Mouse (Mus musculus): ENCODE data around the gene Syngr1. TPM values are rescaled to one million over a fixed set of nuclear protein-coding genes. Genes with fewer than 3 reads are reported as not detected.

Syngr1 gene
- polyA plus RNA-seq, 1 experiment from 2014 or later = 44.5 TPM

DNA sequence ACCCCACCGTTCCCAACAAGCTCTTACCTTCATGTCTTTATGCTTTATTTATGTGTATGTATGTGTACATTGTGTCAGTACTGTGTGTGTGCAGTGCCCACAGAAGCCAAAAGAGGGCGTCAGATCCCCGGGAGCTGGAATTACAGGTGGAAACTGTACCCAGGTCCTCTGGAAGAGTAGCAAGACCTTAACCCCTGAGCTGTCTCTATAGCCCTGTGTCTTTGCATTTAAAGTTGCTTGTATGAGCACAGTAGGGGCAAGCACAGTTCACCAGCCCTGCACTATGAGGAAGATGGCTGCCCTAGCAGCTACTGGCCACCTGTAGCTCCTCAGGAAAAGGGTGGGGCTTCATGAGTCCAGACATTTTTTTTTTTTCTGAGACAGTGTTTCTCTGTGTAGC lies 16.4 kb downstream of the Syngr1 start:
- Histone ChIP-seq H3K27ac (replicated peaks in 1 of 2; ENCODE audit: control insufficient read depth in 1 of 2, insufficient read depth in 1 of 2, low read depth in 2 of 2, low read length in 2 of 2) (no peak overlapping the region), H3K4me3 (ENCODE audit: control insufficient read depth in 1 of 2, insufficient read depth in 1 of 2, low read depth in 1 of 2, low read length in 2 of 2) (no peak overlapping the region), H3K9me3 (ENCODE audit: control insufficient read depth, low read length) (no peaks in the 10 kb centered on the region), H3K36me3 (ENCODE audit: control insufficient read depth, insufficient read depth, low read length) (no peaks in the 10 kb centered on the region), H3K9ac (ENCODE audit: low read length) (no peak overlapping the region), H3K4me1 (ENCODE audit: control insufficient read depth in 2 of 2, insufficient read depth in 2 of 2, low read length in 2 of 2) (peaks cover 3 to 5% of the 10 kb centered on the region in 2 experiments; a peak in 3 of 4 replicates), H3K4me2 (ENCODE audit: low read length) (no peak overlapping the region), H3K27me3 (ENCODE audit: control insufficient read depth, insufficient read depth, low read length) (no peaks in the 10 kb centered on the region)
- no peak for ATAC-seq (ENCODE audit: insufficient number of reproducible peaks, insufficient read depth, low FRiP score, low read depth)
- 67% methylated on average over 3 of the region's 3 CpGs for WGBS

DNA sequence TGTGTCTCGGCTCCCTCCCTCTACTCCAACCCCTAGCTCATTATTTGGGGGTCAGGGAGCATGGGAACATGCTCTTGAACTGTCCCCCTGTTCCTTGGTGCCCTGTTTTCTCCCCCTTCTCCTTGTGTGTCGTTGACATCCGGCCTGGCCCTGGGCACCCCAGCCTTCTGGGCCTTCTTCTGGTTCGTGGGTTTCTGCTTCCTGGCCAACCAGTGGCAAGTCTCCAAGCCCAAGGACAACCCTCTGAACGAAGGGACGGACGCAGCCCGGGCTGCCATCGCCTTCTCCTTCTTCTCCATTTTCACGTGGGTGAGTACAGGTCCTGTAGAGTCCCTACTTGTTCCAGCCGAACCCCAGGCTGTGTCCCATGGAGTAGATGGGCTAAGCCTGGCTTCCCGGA lies 20.3 kb downstream of the Syngr1 start:
- WGBS = 82% methylated on average over 10 of the region's 12 CpGs
- ATAC-seq (ENCODE audit: insufficient number of reproducible peaks, insufficient read depth, low FRiP score, low read depth) = no peak

DNA sequence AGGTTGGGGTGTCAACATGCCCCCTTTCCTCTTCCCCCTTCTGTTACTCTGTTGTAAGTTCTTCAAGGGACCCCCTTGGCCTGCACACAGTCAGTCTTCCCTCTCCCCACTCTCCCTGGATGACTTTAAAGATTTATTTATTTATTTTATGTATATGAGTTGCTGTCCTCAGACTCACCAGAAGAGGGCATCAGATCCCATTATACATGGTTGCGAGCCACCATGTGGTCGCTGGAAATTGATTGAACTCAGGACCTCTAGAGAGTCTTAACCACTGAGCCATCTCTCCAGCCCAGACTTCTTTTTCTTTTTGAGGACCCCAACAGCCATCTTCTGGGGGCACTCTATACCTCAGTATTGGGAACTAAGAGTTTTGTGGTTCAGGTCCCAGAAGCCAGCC lies 21.4 kb downstream of the Syngr1 start:
- ATAC-seq (ENCODE audit: insufficient number of reproducible peaks, insufficient read depth, low FRiP score, low read depth) = no peak
- Histone ChIP-seq H3K4me2 (ENCODE audit: low read length) (no peak overlapping the region), H3K27ac (replicated peaks in 1 of 2; ENCODE audit: control insufficient read depth in 1 of 2, insufficient read depth in 1 of 2, low read depth in 2 of 2, low read length in 2 of 2) (no peak overlapping the region), H3K9ac (ENCODE audit: low read length) (no peak overlapping the region), H3K4me3 (ENCODE audit: control insufficient read depth in 1 of 2, insufficient read depth in 1 of 2, low read depth in 1 of 2, low read length in 2 of 2) (no peak overlapping the region), H3K9me3 (ENCODE audit: control insufficient read depth, low read length) (no peaks in the 10 kb centered on the region), H3K4me1 (ENCODE audit: control insufficient read depth in 2 of 2, insufficient read depth in 2 of 2, low read length in 2 of 2) (no peaks in the 10 kb centered on the region), H3K36me3 (ENCODE audit: control insufficient read depth, insufficient read depth, low read length) (no peaks in the 10 kb centered on the region), H3K27me3 (ENCODE audit: control insufficient read depth, insufficient read depth, low read length) (no peaks in the 10 kb centered on the region)
- WGBS = 49% methylated on average over 2 of the region's 2 CpGs

More for the DNA sequence above, 20.3 kb downstream of the Syngr1 start:
- Histone ChIP-seq H3K4me3 (ENCODE audit: control insufficient read depth in 1 of 2, insufficient read depth in 1 of 2, low read depth in 1 of 2, low read length in 2 of 2) (no peak overlapping the region), H3K27ac (replicated peaks in 1 of 2; ENCODE audit: control insufficient read depth in 1 of 2, insufficient read depth in 1 of 2, low read depth in 2 of 2, low read length in 2 of 2) (no peak overlapping the region), H3K36me3 (ENCODE audit: control insufficient read depth, insufficient read depth, low read length) (no peaks in the 10 kb centered on the region), H3K4me2 (ENCODE audit: low read length) (no peak overlapping the region), H3K9me3 (ENCODE audit: control insufficient read depth, low read length) (no peaks in the 10 kb centered on the region), H3K4me1 (ENCODE audit: control insufficient read depth in 2 of 2, insufficient read depth in 2 of 2, low read length in 2 of 2) (no peaks in the 10 kb centered on the region), H3K9ac (ENCODE audit: low read length) (no peak overlapping the region), H3K27me3 (ENCODE audit: control insufficient read depth, insufficient read depth, low read length) (no peaks in the 10 kb centered on the region)

DNA sequence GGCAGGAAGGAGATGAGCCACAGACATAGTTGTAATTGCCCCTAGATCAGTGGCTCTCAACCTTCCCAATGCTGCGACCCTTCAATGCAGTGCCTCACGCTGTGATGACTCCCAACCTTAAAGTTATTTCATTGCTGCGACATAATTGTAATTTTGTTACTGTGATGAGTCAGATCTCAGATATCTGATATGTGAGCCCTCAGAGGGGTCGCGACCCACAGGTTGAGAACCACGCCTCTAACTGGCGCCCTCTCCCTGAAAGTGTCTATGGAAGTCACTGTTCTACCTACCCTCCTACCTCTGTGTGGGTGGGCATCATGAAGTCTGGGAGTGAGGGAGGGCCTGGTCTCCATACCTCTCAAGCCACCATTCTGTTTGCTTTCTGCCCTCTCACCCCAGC lies 23.3 kb downstream of the Syngr1 start:
- Histone ChIP-seq H3K9ac (ENCODE audit: low read length) (no peak overlapping the region), H3K27ac (replicated peaks in 1 of 2; ENCODE audit: control insufficient read depth in 1 of 2, insufficient read depth in 1 of 2, low read depth in 2 of 2, low read length in 2 of 2) (no peak overlapping the region), H3K9me3 (ENCODE audit: control insufficient read depth, low read length) (no peaks in the 10 kb centered on the region), H3K36me3 (ENCODE audit: control insufficient read depth, insufficient read depth, low read length) (no peaks in the 10 kb centered on the region), H3K4me3 (ENCODE audit: control insufficient read depth in 1 of 2, insufficient read depth in 1 of 2, low read depth in 1 of 2, low read length in 2 of 2) (no peak overlapping the region), H3K4me2 (ENCODE audit: low read length) (no peak overlapping the region), H3K4me1 (ENCODE audit: control insufficient read depth in 2 of 2, insufficient read depth in 2 of 2, low read length in 2 of 2) (no peaks in the 10 kb centered on the region), H3K27me3 (ENCODE audit: control insufficient read depth, insufficient read depth, low read length) (no peaks in the 10 kb centered on the region)
- ATAC-seq (ENCODE audit: insufficient number of reproducible peaks, insufficient read depth, low FRiP score, low read depth) = no peak
- 91% methylated on average over 7 of the region's 7 CpGs for WGBS

DNA sequence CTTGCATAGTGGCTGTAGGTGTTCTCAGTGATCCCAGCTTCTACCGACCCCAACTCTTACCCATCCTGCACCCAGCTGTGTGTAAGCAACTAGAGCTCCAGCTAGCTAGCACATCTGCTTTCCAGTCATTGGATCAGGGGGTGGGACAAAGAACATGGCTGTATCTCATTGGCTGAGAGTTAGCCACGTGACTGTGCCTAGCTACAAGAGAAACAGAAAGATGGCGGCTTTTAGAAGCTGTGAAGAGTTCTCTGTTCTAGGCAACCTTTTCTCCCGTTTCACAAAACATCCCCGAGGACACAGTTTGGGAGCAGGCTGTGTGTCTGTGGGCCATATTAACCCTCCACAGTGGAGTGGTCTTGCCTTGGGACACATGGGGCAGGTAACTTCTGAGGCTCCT lies 24.1 kb downstream of the Syngr1 start:
- no peaks in the 10 kb centered on the region for H3K4me1 ChIP-seq (ENCODE audit: control insufficient read depth in 2 of 2, insufficient read depth in 2 of 2, low read length in 2 of 2)
- no peak overlapping the region for H3K9ac ChIP-seq (ENCODE audit: low read length)
- no peak for ATAC-seq (ENCODE audit: insufficient number of reproducible peaks, insufficient read depth, low FRiP score, low read depth)
- no peaks in the 10 kb centered on the region for H3K9me3 ChIP-seq (ENCODE audit: control insufficient read depth, low read length)
- H3K4me3 ChIP-seq (ENCODE audit: control insufficient read depth in 1 of 2, insufficient read depth in 1 of 2, low read depth in 1 of 2, low read length in 2 of 2) = peak overlapping the region in 1 of 2 experiments; percentile 18; a peak in 1 of 4 replicates
- WGBS = 57% methylated on average over 5 of the region's 5 CpGs
- peak overlapping the region; percentile 21; the same call in 1 of the 2 replicates for H3K4me2 ChIP-seq (ENCODE audit: low read length)
- no peak overlapping the region for H3K27ac ChIP-seq (replicated peaks in 1 of 2; ENCODE audit: control insufficient read depth in 1 of 2, insufficient read depth in 1 of 2, low read depth in 2 of 2, low read length in 2 of 2)
- H3K27me3 ChIP-seq (ENCODE audit: control insufficient read depth, insufficient read depth, low read length) = no peaks in the 10 kb centered on the region
- no peaks in the 10 kb centered on the region for H3K36me3 ChIP-seq (ENCODE audit: control insufficient read depth, insufficient read depth, low read length)

DNA sequence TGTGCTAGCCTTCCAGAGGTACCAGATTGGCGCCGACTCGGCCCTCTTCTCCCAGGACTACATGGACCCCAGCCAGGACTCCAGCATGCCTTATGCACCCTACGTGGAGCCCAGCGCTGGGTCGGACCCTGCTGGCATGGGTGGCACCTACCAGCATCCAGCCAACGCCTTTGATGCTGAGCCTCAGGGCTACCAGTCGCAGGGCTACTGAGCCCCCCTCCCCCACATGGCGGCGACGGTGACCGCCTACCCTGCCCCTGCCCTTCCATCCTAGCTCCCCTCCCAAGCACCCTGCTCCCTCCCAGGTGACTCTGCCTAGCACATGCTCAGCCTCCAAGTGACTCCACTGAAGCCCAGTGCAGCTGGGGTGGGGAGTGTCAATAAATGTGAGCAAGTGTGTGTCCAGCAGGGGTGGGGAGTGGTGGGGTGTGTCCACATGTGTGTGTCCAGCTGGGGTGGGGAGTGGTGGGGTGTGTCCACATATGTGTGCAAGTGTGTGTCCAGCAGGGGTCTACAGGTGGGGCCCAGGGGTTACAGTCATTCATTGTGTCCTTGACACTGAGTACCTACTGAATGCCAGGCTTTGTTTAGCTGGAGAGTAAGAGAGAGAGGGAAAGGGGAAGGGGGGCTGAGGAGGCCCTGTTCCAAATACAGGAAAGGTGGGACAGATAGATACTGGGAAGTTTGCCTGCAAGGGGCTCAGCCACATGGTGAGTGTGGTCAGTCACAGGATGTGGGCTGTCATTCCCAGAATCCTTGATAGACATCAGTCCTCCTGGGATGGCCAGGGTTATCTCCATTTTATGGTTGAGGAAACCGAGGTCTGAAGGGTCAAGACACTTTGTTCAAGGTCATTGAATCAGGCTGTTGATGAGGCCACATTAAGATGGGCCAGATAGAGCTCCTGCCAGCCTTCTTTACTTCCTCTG lies 25.0 kb downstream of the Syngr1 start:
- Histone ChIP-seq H3K27me3 (ENCODE audit: control insufficient read depth, insufficient read depth, low read length) (no peaks in the 10 kb centered on the region), H3K27ac (replicated peaks in 1 of 2; ENCODE audit: control insufficient read depth in 1 of 2, insufficient read depth in 1 of 2, low read depth in 2 of 2, low read length in 2 of 2) (no peak overlapping the region), H3K36me3 (ENCODE audit: control insufficient read depth, insufficient read depth, low read length) (no peaks in the 10 kb centered on the region), H3K4me1 (ENCODE audit: control insufficient read depth in 2 of 2, insufficient read depth in 2 of 2, low read length in 2 of 2) (no peaks in the 10 kb centered on the region), H3K9me3 (ENCODE audit: control insufficient read depth, low read length) (no peaks in the 10 kb centered on the region), H3K4me3 (ENCODE audit: control insufficient read depth in 1 of 2, insufficient read depth in 1 of 2, low read depth in 1 of 2, low read length in 2 of 2) (no peak overlapping the region; a peak in 1 of 4 replicates), H3K9ac (ENCODE audit: low read length) (no peak overlapping the region), H3K4me2 (ENCODE audit: low read length) (peak overlapping the region; percentile 21; the same call in 1 of the 2 replicates)
- ATAC-seq (ENCODE audit: insufficient number of reproducible peaks, insufficient read depth, low FRiP score, low read depth) = no peak
- WGBS = 65% methylated on average over 13 of the region's 13 CpGs

DNA sequence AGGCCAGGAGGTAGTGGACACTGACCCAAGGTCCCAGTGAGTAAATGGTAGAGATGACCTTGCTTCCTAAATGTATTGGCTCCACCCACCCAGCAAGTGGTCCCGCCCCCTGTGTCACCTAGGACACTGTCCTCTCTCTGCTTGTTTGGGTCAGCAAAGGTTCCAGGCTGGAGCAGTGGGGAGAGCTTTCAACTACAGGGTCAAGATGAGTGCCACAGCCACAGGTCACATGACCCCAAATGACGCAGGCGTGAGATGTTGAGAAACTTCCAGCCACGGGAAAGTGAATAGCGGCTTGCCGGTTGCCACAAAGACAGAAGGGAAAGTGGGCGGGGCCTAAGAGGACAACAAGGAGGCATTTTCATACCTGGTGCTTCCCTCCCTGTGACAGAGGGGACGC lies 26.0 kb downstream of the Syngr1 start:
- Histone ChIP-seq H3K4me1 (ENCODE audit: control insufficient read depth in 2 of 2, insufficient read depth in 2 of 2, low read length in 2 of 2) (no peaks in the 10 kb centered on the region), H3K36me3 (ENCODE audit: control insufficient read depth, insufficient read depth, low read length) (no peaks in the 10 kb centered on the region), H3K4me2 (ENCODE audit: low read length) (no peak overlapping the region), H3K9me3 (ENCODE audit: control insufficient read depth, low read length) (no peaks in the 10 kb centered on the region), H3K9ac (ENCODE audit: low read length) (no peak overlapping the region), H3K27ac (replicated peaks in 1 of 2; ENCODE audit: control insufficient read depth in 1 of 2, insufficient read depth in 1 of 2, low read depth in 2 of 2, low read length in 2 of 2) (no peak overlapping the region), H3K27me3 (ENCODE audit: control insufficient read depth, insufficient read depth, low read length) (no peaks in the 10 kb centered on the region), H3K4me3 (ENCODE audit: control insufficient read depth in 1 of 2, insufficient read depth in 1 of 2, low read depth in 1 of 2, low read length in 2 of 2) (no peak overlapping the region)
- no peak for ATAC-seq (ENCODE audit: insufficient number of reproducible peaks, insufficient read depth, low FRiP score, low read depth)
- 47% methylated on average over 8 of the region's 8 CpGs for WGBS

Data from heart, embryonic 14.5 days (tissue).